Mouse (Mus musculus): ENCODE measurements around the gene Ndufa7. TPM values are rescaled to one million over a fixed set of nuclear protein-coding genes. Genes with fewer than 3 reads are reported as not detected.

The Ndufa7 gene
- polyA plus RNA-seq, 1 experiment from 2014 or later = 461 TPM

GRCm38 (mm10) chr17:33788732-33789131, 35.6 kb upstream of the Ndufa7 start:
- H3K4me3 ChIP-seq = no peak overlapping the region
- H3K9me3 ChIP-seq = no peaks in the 10 kb centered on the region
- WGBS = 84% methylated on average over 4 of the region's 4 CpGs
- H3K4me1 ChIP-seq = no peaks in the 10 kb centered on the region
- no peak overlapping the region for H3K27ac ChIP-seq
- H3K4me2 ChIP-seq (replicated peaks) = no peak overlapping the region
- H3K36me3 ChIP-seq = no peaks in the 10 kb centered on the region
- no peaks in the 10 kb centered on the region for H3K27me3 ChIP-seq (replicated peaks)
- H3K9ac ChIP-seq = no peak overlapping the region
- no peak for ATAC-seq (ENCODE audit: low FRiP score, low read depth)

GRCm38 (mm10) chr17:33798306-33798705, 26.1 kb upstream of the Ndufa7 start:
- Histone ChIP-seq H3K27ac (no peak overlapping the region), H3K9ac (no peak overlapping the region), H3K27me3 (replicated peaks) (no peaks in the 10 kb centered on the region), H3K36me3 (no peaks in the 10 kb centered on the region), H3K4me2 (replicated peaks) (no peak overlapping the region), H3K4me1 (no peaks in the 10 kb centered on the region), H3K9me3 (no peaks in the 10 kb centered on the region), H3K4me3 (no peak overlapping the region)
- no peak for ATAC-seq (ENCODE audit: low FRiP score, low read depth)
- 57% methylated on average over 3 of the region's 3 CpGs for WGBS

- no peak for ATAC-seq (ENCODE audit: low FRiP score, low read depth)
- Histone ChIP-seq H3K4me1 (no peaks in the 10 kb centered on the region), H3K9ac (no peak overlapping the region), H3K27ac (no peak overlapping the region), H3K4me2 (replicated peaks) (no peak overlapping the region), H3K9me3 (no peaks in the 10 kb centered on the region), H3K36me3 (no peaks in the 10 kb centered on the region), H3K27me3 (replicated peaks) (no peaks in the 10 kb centered on the region), H3K4me3 (no peak overlapping the region)
- 77% methylated on average over 1 of the region's 1 CpGs for WGBS
These were observed 25.1 kb upstream of the Ndufa7 start for GRCm38 (mm10) chr17:33799277-33799676.

- H3K9me3 ChIP-seq = no peaks in the 10 kb centered on the region
- H3K27me3 ChIP-seq (replicated peaks) = no peaks in the 10 kb centered on the region
- H3K4me1 ChIP-seq = no peaks in the 10 kb centered on the region
- H3K9ac ChIP-seq = no peak overlapping the region
- no peak overlapping the region for H3K4me2 ChIP-seq (replicated peaks)
- H3K27ac ChIP-seq = no peak overlapping the region
- WGBS = 12% methylated on average over 2 of the region's 2 CpGs
- H3K36me3 ChIP-seq = no peaks in the 10 kb centered on the region
- H3K4me3 ChIP-seq = no peak overlapping the region
- ATAC-seq (ENCODE audit: low FRiP score, low read depth) = no peak
These were observed 22.2 kb upstream of the Ndufa7 start for GRCm38 (mm10) chr17:33802221-33802620.

- H3K4me3 ChIP-seq = no peak overlapping the region
- WGBS = 59% methylated on average over 4 of the region's 4 CpGs
These were observed 20.2 kb upstream of the Ndufa7 start for GRCm38 (mm10) chr17:33804205-33804604.

GRCm38 (mm10) chr17:33804745-33805144, 19.6 kb upstream of the Ndufa7 start:
- no peaks in the 10 kb centered on the region for H3K9me3 ChIP-seq
- no peak overlapping the region for H3K9ac ChIP-seq
- no peaks in the 10 kb centered on the region for H3K27me3 ChIP-seq (replicated peaks)
- H3K36me3 ChIP-seq = no peaks in the 10 kb centered on the region
- ATAC-seq (ENCODE audit: low FRiP score, low read depth) = no peak
- H3K27ac ChIP-seq = no peak overlapping the region
- 77% methylated on average over 1 of the region's 1 CpGs for WGBS
- no peak overlapping the region for H3K4me2 ChIP-seq (replicated peaks)
- no peak overlapping the region for H3K4me3 ChIP-seq
- no peaks in the 10 kb centered on the region for H3K4me1 ChIP-seq

More at GRCm38 (mm10) chr17:33804205-33804604, 20.2 kb upstream of the Ndufa7 start:
- no peaks in the 10 kb centered on the region for H3K9me3 ChIP-seq
- H3K36me3 ChIP-seq = no peaks in the 10 kb centered on the region
- ATAC-seq (ENCODE audit: low FRiP score, low read depth) = no peak
- H3K4me2 ChIP-seq (replicated peaks) = no peak overlapping the region
- no peak overlapping the region for H3K27ac ChIP-seq
- no peak overlapping the region for H3K9ac ChIP-seq
- no peaks in the 10 kb centered on the region for H3K27me3 ChIP-seq (replicated peaks)
- H3K4me1 ChIP-seq = no peaks in the 10 kb centered on the region

GRCm38 (mm10) chr17:33807181-33807888, 17.0 kb upstream of the Ndufa7 start:
- H3K4me2 ChIP-seq (replicated peaks) = no peak overlapping the region
- no peak for ATAC-seq (ENCODE audit: low FRiP score, low read depth)
- H3K36me3 ChIP-seq = no peaks in the 10 kb centered on the region
- no peak overlapping the region for H3K27ac ChIP-seq
- H3K27me3 ChIP-seq (replicated peaks) = peaks cover 8% of the 10 kb centered on the region
- H3K9me3 ChIP-seq = no peaks in the 10 kb centered on the region
- H3K9ac ChIP-seq = no peak overlapping the region
- H3K4me3 ChIP-seq = no peak overlapping the region
- peaks cover 8% of the 10 kb centered on the region for H3K4me1 ChIP-seq
- WGBS = 61% methylated on average over 8 of the region's 9 CpGs

GRCm38 (mm10) chr17:33808192-33808591, 16.2 kb upstream of the Ndufa7 start:
- no peaks in the 10 kb centered on the region for H3K9me3 ChIP-seq
- H3K9ac ChIP-seq = no peak overlapping the region
- H3K4me3 ChIP-seq = no peak overlapping the region
- peaks cover 10% of the 10 kb centered on the region for H3K27me3 ChIP-seq (replicated peaks)
- 50% methylated on average over 10 of the region's 10 CpGs for WGBS
- H3K4me1 ChIP-seq = peaks cover 8% of the 10 kb centered on the region
- no peak for ATAC-seq (ENCODE audit: low FRiP score, low read depth)
- no peak overlapping the region for H3K27ac ChIP-seq
- H3K36me3 ChIP-seq = no peaks in the 10 kb centered on the region
- no peak overlapping the region for H3K4me2 ChIP-seq (replicated peaks)

GRCm38 (mm10) chr17:33810334-33811141, 13.8 kb upstream of the Ndufa7 start, which contains the start of gene Kank3:
Gene Kank3 (plus strand): TSS chr17:33810519.
- Histone ChIP-seq H3K9ac (peak within 1 kb of the TSS; percentile 42), H3K9me3 (no peaks in the 10 kb centered on the region), H3K4me3 (peak within 1 kb of the TSS; percentile 47), H3K4me2 (replicated peaks) (peak within 1 kb of the TSS; percentile 76), H3K4me1 (peaks cover 8% of the 10 kb centered on the region), H3K27ac (no peak within 1 kb of the TSS), H3K36me3 (no peaks in the 10 kb centered on the region), H3K27me3 (replicated peaks) (peaks cover 10% of the 10 kb centered on the region)
- WGBS = under 1% methylated on average over 36 of the region's 36 CpGs
- peak; percentile 98 for ATAC-seq (ENCODE audit: low FRiP score, low read depth)

GRCm38 (mm10) chr17:33811142-33811516, 13.2 kb upstream of the Ndufa7 start:
- ATAC-seq (ENCODE audit: low FRiP score, low read depth) = no peak
- peaks cover 10% of the 10 kb centered on the region for H3K27me3 ChIP-seq (replicated peaks)
- H3K4me3 ChIP-seq = peak overlapping the region; percentile 47; the same call in 1 of the 2 replicates
- WGBS = 32% methylated on average over 7 of the region's 7 CpGs
- no peaks in the 10 kb centered on the region for H3K9me3 ChIP-seq
- H3K9ac ChIP-seq = 0 out of 2 replicates have a peak overlapping the region, but pooled peaks have one; percentile 42
- no peaks in the 10 kb centered on the region for H3K36me3 ChIP-seq
- H3K4me2 ChIP-seq (replicated peaks) = peak overlapping the region; percentile 76
- no peak overlapping the region for H3K27ac ChIP-seq
- peaks cover 8% of the 10 kb centered on the region for H3K4me1 ChIP-seq

GRCm38 (mm10) chr17:33812475-33812874, 11.9 kb upstream of the Ndufa7 start:
- WGBS = 52% methylated on average over 3 of the region's 3 CpGs
- Histone ChIP-seq H3K4me2 (replicated peaks) (no peak overlapping the region), H3K27me3 (replicated peaks) (peaks cover 10% of the 10 kb centered on the region), H3K9ac (no peak overlapping the region), H3K9me3 (no peaks in the 10 kb centered on the region), H3K36me3 (no peaks in the 10 kb centered on the region), H3K27ac (no peak overlapping the region), H3K4me3 (no peak overlapping the region), H3K4me1 (peaks cover 12% of the 10 kb centered on the region)
- ATAC-seq (ENCODE audit: low FRiP score, low read depth) = no peak

- Histone ChIP-seq H3K4me1 (peaks cover 15% of the 10 kb centered on the region), H3K27me3 (replicated peaks) (peaks cover 10% of the 10 kb centered on the region), H3K4me2 (replicated peaks) (no peak overlapping the region), H3K27ac (no peak overlapping the region), H3K9ac (no peak overlapping the region), H3K9me3 (no peaks in the 10 kb centered on the region), H3K36me3 (no peaks in the 10 kb centered on the region), H3K4me3 (no peak overlapping the region)
- 70% methylated on average over 4 of the region's 4 CpGs for WGBS
- ATAC-seq (ENCODE audit: low FRiP score, low read depth) = no peak
These were observed 11.4 kb upstream of the Ndufa7 start for GRCm38 (mm10) chr17:33812990-33813389.
